Mouse (Mus musculus) liver, adult 2 months (tissue): ENCODE results near the gene Sobp.

Source experiments
- CTCF ChIP-seq: fragments of 200-500 bp; IDR thresholded peaks from 2 replicates; pipeline ENCODE4 v1.5.1; 2011; ENCODE audit warnings: low read depth, low read length, control low read depth
- POLR2A ChIP-seq: fragments of 200-500 bp; IDR thresholded peaks from 2 replicates; pipeline ENCODE4 v1.6.1; 2011; ENCODE audit warnings: low read length, control low read depth; ENCODE audit not compliant: insufficient read depth; ENCODE audit errors: extremely low read depth

- TF ChIP-seq CTCF = no peak
- TF ChIP-seq POLR2A = no peak
These were observed 77.7 kb downstream of the Sobp start for GRCm38 (mm10) chr10:43096614-43097013.
